Mouse (Mus musculus) adrenal gland, adult 8-10 months (tissue): ENCODE results near the gene Shisa3. TPM values are rescaled to one million over a fixed set of nuclear protein-coding genes. Genes with fewer than 3 reads are reported as not detected.

Experiments used
- DNase-seq: peaks from one replicate; pipeline ENCODE4 v3.0.0; 2022
- total RNA-seq, 4 experiments: library from RNA; stranded (reverse); gene quantifications; 2 replicates each; pipeline ENCODE4 v1.2.4; 2022

Shisa3 gene
- 1 to 10 TPM in 2 of 4 experiments, under 1 TPM in 2; 0.52 to 2.0 (median 1.2) TPM for total RNA-seq

- DNase-seq = no peak
Observed at GRCm38 (mm10) chr5:67607804-67608673, at the start of gene Shisa3. Gene Shisa3 (plus strand): TSS chr5:67607882.

- DNase-seq = no peak
Observed at GRCm38 (mm10) chr5:67558644-67559043, 49.0 kb upstream of the Shisa3 start.

- no peak for DNase-seq
Observed at GRCm38 (mm10) chr5:67559063-67559462, 48.6 kb upstream of the Shisa3 start.

GRCm38 (mm10) chr5:67572552-67573155 is 35.0 kb upstream of the Shisa3 start:
- DNase-seq = no peak

GRCm38 (mm10) chr5:67574039-67574438 is 33.6 kb upstream of the Shisa3 start:
- DNase-seq = no peak

GRCm38 (mm10) chr5:67575705-67576104 is 32.0 kb upstream of the Shisa3 start:
- DNase-seq = no peak

GRCm38 (mm10) chr5:67579725-67580633 is 27.7 kb upstream of the Shisa3 start:
- no peak for DNase-seq

GRCm38 (mm10) chr5:67595070-67595469 is 12.6 kb upstream of the Shisa3 start:
- no peak for DNase-seq

- no peak for DNase-seq
Observed at GRCm38 (mm10) chr5:67595629-67596028, 12.1 kb upstream of the Shisa3 start.

GRCm38 (mm10) chr5:67599935-67600334 is 7.7 kb upstream of the Shisa3 start:
- no peak for DNase-seq

GRCm38 (mm10) chr5:67605951-67606350 is 1.7 kb upstream of the Shisa3 start:
- DNase-seq = no peak

GRCm38 (mm10) chr5:67606916-67607803 is 522 bp upstream of the Shisa3 start:
- DNase-seq = no peak

GRCm38 (mm10) chr5:67608674-67609519 is 1.2 kb downstream of the Shisa3 start:
- DNase-seq = no peak

GRCm38 (mm10) chr5:67609520-67609837 is 1.8 kb downstream of the Shisa3 start:
- DNase-seq = no peak

- DNase-seq = no peak
Observed at GRCm38 (mm10) chr5:67621230-67621629, 13.5 kb downstream of the Shisa3 start.

GRCm38 (mm10) chr5:67628180-67628940 is 20.7 kb downstream of the Shisa3 start:
- no peak for DNase-seq

- no peak for DNase-seq
Observed at GRCm38 (mm10) chr5:67629440-67629839, 21.8 kb downstream of the Shisa3 start.

- DNase-seq = no peak
Observed at GRCm38 (mm10) chr5:67629861-67630260, 22.2 kb downstream of the Shisa3 start.

- DNase-seq = no peak
Observed at GRCm38 (mm10) chr5:67631261-67631660, 23.6 kb downstream of the Shisa3 start.

GRCm38 (mm10) chr5:67633138-67633782 is 25.6 kb downstream of the Shisa3 start:
- DNase-seq = no peak
